Mouse (Mus musculus) left cerebral cortex, postnatal 25 days (tissue): Measurements from ENCODE around the gene Fhl5. TPM values are rescaled to one million over a fixed set of nuclear protein-coding genes. Genes with fewer than 3 reads are reported as not detected.

Source experiments
- total RNA-seq, 2 experiments: library from RNA; stranded (reverse); gene quantifications; 2 replicates each; pipeline ENCODE4 v1.2.3; 2021

Gene Fhl5
- total RNA-seq, 2 experiments from 2014 or later, result 0.60 to 0.66 TPM

Other genes with a start within 250 kb of the Fhl5 start
- gene Ufl1, start 38.9 kb upstream of the Fhl5 start, total RNA-seq, result 10 to 100 TPM; 31.7 to 32.6 TPM